In the genomic region with DNA sequence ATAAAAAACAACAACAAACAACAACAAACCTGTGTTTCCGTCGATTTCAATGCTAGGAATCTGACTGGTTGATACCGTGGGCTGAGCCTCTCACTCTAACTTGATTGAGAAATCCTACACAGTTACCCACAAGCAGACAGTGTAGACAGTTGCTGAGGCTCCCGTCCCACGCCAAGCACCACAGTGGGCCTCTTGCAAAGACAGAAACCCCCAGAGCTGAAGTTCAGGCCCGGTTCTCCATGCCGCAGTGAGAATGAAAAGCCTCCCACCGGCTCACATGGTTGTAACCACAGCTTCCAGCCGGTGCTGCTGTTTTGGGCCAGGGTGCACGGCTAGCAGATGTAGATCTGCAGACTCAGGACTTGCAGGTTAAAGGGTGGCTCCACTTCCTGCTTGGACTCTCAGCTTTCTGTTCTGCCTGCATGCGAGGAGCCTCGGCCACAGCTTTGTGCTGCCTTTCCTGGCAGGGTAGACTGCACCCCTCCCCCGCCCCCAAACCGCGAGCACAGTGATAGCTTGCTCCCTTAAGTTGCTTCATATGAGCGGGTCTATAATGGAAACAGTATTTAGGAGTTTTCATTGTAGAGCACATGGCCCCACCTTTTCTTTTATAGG, we compare ENCODE assay signal across 12 mouse cellular contexts.
DNase-seq lines count a peak whose midpoint lies in the region; ATAC-seq lines count a peak whose summit lies in the region.
"Had no signal": no experiment of that assay in that cellular context is flagged by ENCODE, and none has a peak within 500 bp of the region (broad histone marks: within the 10 kb centered on the region; RNA-seq: fewer than 3 reads in every experiment).

No protein-coding gene starts in this region.

- H3K36me3 ChIP-seq in embryonic facial prominence, embryonic 14.5 days (ENCODE audit: control insufficient read depth, insufficient read depth, low read length): no peaks in the 10 kb centered on the region
- H3K36me3 ChIP-seq: stomach, embryonic 15.5 days had no signal

- H3K9me3 ChIP-seq in embryonic facial prominence, embryonic 14.5 days (ENCODE audit: control insufficient read depth, low read length): peaks cover 14% of the 10 kb centered on the region
- H3K9me3 ChIP-seq: stomach, embryonic 15.5 days had no signal

- no peak overlapping the region for H3K9ac ChIP-seq in embryonic facial prominence, embryonic 14.5 days (ENCODE audit: low read depth, low read length)
- H3K9ac ChIP-seq: stomach, embryonic 15.5 days had no signal

- peak; percentile 4 for DNase-seq in layer of hippocampus, adult 11-12 months (ENCODE audit: low spot score)
- DNase-seq in layer of hippocampus, adult 8-10 months (ENCODE audit: low spot score in 2 of 2): no peak
- DNase-seq in embryonic facial prominence, embryonic 14.5 days (ENCODE audit: low spot score): peak; percentile 41
- DNase-seq in lung, postnatal 10 days: peak; percentile 6
- peak; percentile 46 for DNase-seq in thymus, postnatal 4 days
- DNase-seq in spleen, postnatal 14 days (ENCODE audit: low spot score in 2 of 2): no peak
- no peak for DNase-seq in frontal cortex, postnatal 14 days (ENCODE audit: low spot score in 2 of 2)
- DNase-seq: adrenal gland, postnatal 10 days; gastrocnemius, postnatal 10 days; kidney, adult 18-20 months had no signal

- H3K4me3 ChIP-seq in embryonic facial prominence, embryonic 14.5 days (ENCODE audit: low read depth, low read length): no peak overlapping the region
- H3K4me3 ChIP-seq: stomach, embryonic 15.5 days had no signal

- no peak overlapping the region; the same call in 1 of the 2 replicates for H3K4me2 ChIP-seq in embryonic facial prominence, embryonic 14.5 days (ENCODE audit: low read depth, low read length)
- H3K4me2 ChIP-seq: stomach, embryonic 15.5 days had no signal

- ATAC-seq in embryonic facial prominence, embryonic 14.5 days (ENCODE audit: low read depth): no peak
- no peak for ATAC-seq in erythroblast, adult 5-6 weeks (replicated peaks; ENCODE audit: low FRiP score, poor library complexity, severe bottlenecking)

- H3K4me1 ChIP-seq in embryonic facial prominence, embryonic 14.5 days (ENCODE audit: control insufficient read depth, insufficient read depth, low read length): no peaks in the 10 kb centered on the region
- H3K4me1 ChIP-seq: stomach, embryonic 15.5 days had no signal

- H3K27ac ChIP-seq in embryonic facial prominence, embryonic 14.5 days (replicated peaks; ENCODE audit: low read depth, low read length): no peak overlapping the region
- H3K27ac ChIP-seq: stomach, embryonic 15.5 days had no signal

- no peaks in the 10 kb centered on the region for H3K27me3 ChIP-seq in embryonic facial prominence, embryonic 14.5 days (replicated peaks; ENCODE audit: control insufficient read depth, insufficient read depth, low read length)
- H3K27me3 ChIP-seq: stomach, embryonic 15.5 days had no signal

- 65% methylated on average over 16 of the region's 16 CpGs for WGBS in embryonic facial prominence, embryonic 14.5 days

Comparison
In these comparisons a context has a peak if more than half of its experiments do, and no peak if none do; other contexts are left out.
1. DNase-seq: peak in layer of hippocampus, adult 11-12 months (single experiment), embryonic facial prominence, embryonic 14.5 days (single experiment), lung, postnatal 10 days (single experiment) and thymus, postnatal 4 days (single experiment); none in layer of hippocampus, adult 8-10 months (0 of 2), spleen, postnatal 14 days (0 of 2) and frontal cortex, postnatal 14 days (0 of 2).